Mouse (Mus musculus) embryonic facial prominence, embryonic 12.5 days (tissue): Measurements from ENCODE around the gene Cdiptos. TPM values are rescaled to one million over a fixed set of nuclear protein-coding genes. Genes with fewer than 3 reads are reported as not detected.

Experiments used
- ATAC-seq: fragments of 200-750 bp; cut with Nextera tagmentation; 2 replicates; pipeline ENCODE4 v1.8.0; 2017; ENCODE audit not compliant: insufficient number of reproducible peaks, insufficient read depth, low FRiP score, low TSS enrichment
- H3K27ac ChIP-seq: fragments of 300-500 bp; sonication (generic); 2 replicates; pipeline ENCODE4 v1.5.1; 2016; ENCODE audit warnings: mild to moderate bottlenecking
- H3K27me3 ChIP-seq: fragments of 300-500 bp; sonication (generic); 2 replicates; pipeline ENCODE4 v1.6.1; 2016; ENCODE audit warnings: mild to moderate bottlenecking, moderate library complexity
- H3K36me3 ChIP-seq: fragments of 300-500 bp; sonication (generic); 2 replicates; pipeline ENCODE4 v1.6.1; 2016; ENCODE audit warnings: mild to moderate bottlenecking
- H3K4me1 ChIP-seq: fragments of 300-500 bp; sonication (generic); 2 replicates; pipeline ENCODE4 v1.6.1; 2016
- H3K4me2 ChIP-seq: fragments of 300-500 bp; sonication (generic); replicated peaks from 2 replicates; pipeline ENCODE4 v1.6.1; 2016; ENCODE audit warnings: mild to moderate bottlenecking, moderate library complexity
- H3K4me3 ChIP-seq: fragments of 300-500 bp; sonication (generic); 2 replicates; pipeline ENCODE4 v1.5.1; 2016; ENCODE audit warnings: mild to moderate bottlenecking
- H3K9ac ChIP-seq: fragments of 300-500 bp; sonication (generic); 2 replicates; pipeline ENCODE4 v1.6.1; 2016; ENCODE audit warnings: mild to moderate bottlenecking, moderate library complexity
- H3K9me3 ChIP-seq: fragments of 300-500 bp; sonication (generic); 2 replicates; pipeline ENCODE4 v1.6.1; 2016; ENCODE audit warnings: mild to moderate bottlenecking, moderate library complexity
- WGBS: fragments of 180-500 bp; shearing (Covaris S2); methylation state at CpG from one replicate; pipeline ENCODE4 v1.1.7; 2016; 5-methylcytosine and 5-hydroxymethylcytosine counted together
- polyA plus RNA-seq: library from polyadenylated mRNA; unstranded; fragments of >200 nt; fragmentation: Nextera tagmentation; extraction: Ambion mirVana; gene quantifications from 2 replicates; pipeline ENCODE4 v1.2.1, GENCODE M21; 2016

Cdiptos gene
- polyA plus RNA-seq, 1 experiment from 2014 or later = 1.6 TPM

- no peak for ATAC-seq
- H3K9ac ChIP-seq = no peak overlapping the region
- WGBS = 26% methylated on average over 19 of the region's 19 CpGs
- H3K4me3 ChIP-seq = 0 out of 2 replicates have a peak overlapping the region, but pooled peaks have one; percentile 3
- H3K27me3 ChIP-seq = peaks cover 24% of the 10 kb centered on the region
- H3K4me2 ChIP-seq = peak overlapping the region; percentile 31
- H3K27ac ChIP-seq = no peak overlapping the region
- no peaks in the 10 kb centered on the region for H3K4me1 ChIP-seq
- no peaks in the 10 kb centered on the region for H3K36me3 ChIP-seq
- no peaks in the 10 kb centered on the region for H3K9me3 ChIP-seq
Measured at GRCm38 (mm10) chr7:126963548-126964286, 12.2 kb downstream of the Cdiptos start.

- Histone ChIP-seq H3K9me3 (no peaks in the 10 kb centered on the region), H3K4me1 (no peaks in the 10 kb centered on the region), H3K9ac (no peak overlapping the region), H3K4me3 (no peak overlapping the region), H3K36me3 (no peaks in the 10 kb centered on the region), H3K27me3 (peaks cover 24% of the 10 kb centered on the region), H3K4me2 (no peak overlapping the region), H3K27ac (no peak overlapping the region)
- no peak for ATAC-seq
- 84% methylated on average over 4 of the region's 4 CpGs for WGBS
Measured at GRCm38 (mm10) chr7:126961965-126962364, 13.9 kb downstream of the Cdiptos start.

- Histone ChIP-seq H3K9me3 (no peaks in the 10 kb centered on the region), H3K4me3 (no peak overlapping the region), H3K36me3 (no peaks in the 10 kb centered on the region), H3K27ac (no peak overlapping the region), H3K4me2 (no peak overlapping the region), H3K9ac (no peak overlapping the region), H3K4me1 (no peaks in the 10 kb centered on the region), H3K27me3 (peaks cover 24% of the 10 kb centered on the region)
- 84% methylated on average over 5 of the region's 5 CpGs for WGBS
- no peak for ATAC-seq
Measured at GRCm38 (mm10) chr7:126961095-126961494, 14.8 kb downstream of the Cdiptos start.

- H3K4me1 ChIP-seq = no peaks in the 10 kb centered on the region
- ATAC-seq = no peak
- no peak overlapping the region for H3K27ac ChIP-seq
- no peaks in the 10 kb centered on the region for H3K36me3 ChIP-seq
- H3K4me3 ChIP-seq = no peak overlapping the region
- H3K4me2 ChIP-seq = no peak overlapping the region
- H3K9ac ChIP-seq = no peak overlapping the region
- no peaks in the 10 kb centered on the region for H3K9me3 ChIP-seq
- peaks cover 24% of the 10 kb centered on the region for H3K27me3 ChIP-seq
- 73% methylated on average over 9 of the region's 9 CpGs for WGBS
Measured at GRCm38 (mm10) chr7:126959780-126960179, 16.1 kb downstream of the Cdiptos start.

GRCm38 (mm10) chr7:126955125-126955524 lies 20.8 kb downstream of the Cdiptos start:
- WGBS = 63% methylated on average over 3 of the region's 3 CpGs
- no peak overlapping the region for H3K4me2 ChIP-seq
- H3K36me3 ChIP-seq = no peaks in the 10 kb centered on the region
- H3K9me3 ChIP-seq = no peaks in the 10 kb centered on the region
- ATAC-seq = no peak
- no peak overlapping the region for H3K27ac ChIP-seq
- H3K27me3 ChIP-seq = peaks cover 32% of the 10 kb centered on the region
- no peak overlapping the region for H3K9ac ChIP-seq
- H3K4me3 ChIP-seq = no peak overlapping the region
- H3K4me1 ChIP-seq = 0 out of 2 replicates have a peak, but pooled peaks cover 4% of the 10 kb centered on the region

- H3K4me1 ChIP-seq = peaks cover 10% of the 10 kb centered on the region; the same call in 1 of the 2 replicates
- peaks cover 39% of the 10 kb centered on the region for H3K27me3 ChIP-seq
- no peaks in the 10 kb centered on the region for H3K9me3 ChIP-seq
- H3K4me2 ChIP-seq = no peak overlapping the region
- H3K4me3 ChIP-seq = no peak overlapping the region
- WGBS = 1% methylated on average over 8 of the region's 8 CpGs
- no peak for ATAC-seq
- H3K36me3 ChIP-seq = no peaks in the 10 kb centered on the region
- no peak overlapping the region for H3K9ac ChIP-seq
- no peak overlapping the region for H3K27ac ChIP-seq
Measured at GRCm38 (mm10) chr7:126952646-126953045, 23.3 kb downstream of the Cdiptos start.

- Histone ChIP-seq H3K9me3 (no peaks in the 10 kb centered on the region), H3K4me3 (no peak overlapping the region), H3K36me3 (no peaks in the 10 kb centered on the region), H3K4me2 (peak overlapping the region; percentile 19), H3K27ac (no peak overlapping the region), H3K4me1 (peaks cover 10% of the 10 kb centered on the region; the same call in 1 of the 2 replicates), H3K9ac (0 out of 2 replicates have a peak overlapping the region, but pooled peaks have one; percentile 1), H3K27me3 (peaks cover 39% of the 10 kb centered on the region)
- WGBS = 18% methylated on average over 4 of the region's 4 CpGs
- ATAC-seq = no peak
Measured at GRCm38 (mm10) chr7:126951741-126952140, 24.2 kb downstream of the Cdiptos start.

- H3K4me3 ChIP-seq = peak overlapping the region; percentile 42
- H3K27me3 ChIP-seq = peaks cover 39% of the 10 kb centered on the region
- H3K4me1 ChIP-seq = peaks cover 10% of the 10 kb centered on the region; the same call in 1 of the 2 replicates
- H3K27ac ChIP-seq = no peak overlapping the region
- H3K9ac ChIP-seq = 0 out of 2 replicates have a peak overlapping the region, but pooled peaks have one; percentile 1
- no peaks in the 10 kb centered on the region for H3K36me3 ChIP-seq
- no peaks in the 10 kb centered on the region for H3K9me3 ChIP-seq
- H3K4me2 ChIP-seq = peak overlapping the region; percentile 98
- no peak for ATAC-seq
- 6% methylated on average over 26 of the region's 26 CpGs for WGBS
Measured at GRCm38 (mm10) chr7:126950647-126951615, 25.0 kb downstream of the Cdiptos start.

GRCm38 (mm10) chr7:126949793-126950646 lies 25.9 kb downstream of the Cdiptos start, which contains the start of gene Sez6l2:
Gene Sez6l2 (plus strand): TSS chr7:126950563.
- no peaks in the 10 kb centered on the region for H3K9me3 ChIP-seq
- peaks cover 3% of the 10 kb centered on the region for H3K36me3 ChIP-seq
- 0 out of 2 replicates have a peak within 1 kb of the TSS, but pooled peaks have one; percentile 21 for H3K9ac ChIP-seq
- H3K27ac ChIP-seq = no peak within 1 kb of the TSS
- H3K4me2 ChIP-seq = peak within 1 kb of the TSS; percentile 98
- ATAC-seq = peak; percentile 85
- peaks cover 10% of the 10 kb centered on the region; the same call in 1 of the 2 replicates for H3K4me1 ChIP-seq
- H3K4me3 ChIP-seq = peak within 1 kb of the TSS; percentile 42
- H3K27me3 ChIP-seq = peaks cover 39% of the 10 kb centered on the region
- whole genome bisulfite sequencing = under 1% methylated on average over 42 of the region's 42 CpGs

GRCm38 (mm10) chr7:126949403-126949792 lies 26.5 kb downstream of the Cdiptos start, which contains the start of gene Asphd1:
Gene Asphd1 (minus strand): TSS chr7:126949582.
- WGBS = 1% methylated on average over 21 of the region's 21 CpGs
- Histone ChIP-seq H3K36me3 (peaks cover 8% of the 10 kb centered on the region), H3K9ac (0 out of 2 replicates have a peak within 1 kb of the TSS, but pooled peaks have one; percentile 21), H3K4me3 (peak within 1 kb of the TSS; percentile 42), H3K27ac (no peak within 1 kb of the TSS), H3K27me3 (peaks cover 39% of the 10 kb centered on the region), H3K4me2 (peak within 1 kb of the TSS; percentile 98), H3K9me3 (no peaks in the 10 kb centered on the region), H3K4me1 (peaks cover 10% of the 10 kb centered on the region; the same call in 1 of the 2 replicates)
- peak; percentile 64 for ATAC-seq
